Mouse (Mus musculus) ES-E14 (cell line): Measurements from ENCODE around the gene Odf4. TPM values are rescaled to one million over a fixed set of nuclear protein-coding genes. Genes with fewer than 3 reads are reported as not detected.
"Not testable (repeated sequence)": the region's sequence is repeated elsewhere in the genome, so short reads cannot be mapped to it uniquely, and the experiment has no call there.

ENCODE experiments used
- DNase-seq: peaks from one replicate; pipeline ENCODE4 v3.0.0-alpha.2; 2013; ENCODE audit warnings: low read depth, low spot score
- H3K27ac ChIP-seq: 2 replicates; pipeline ENCODE4 v1.5.1; 2012; ENCODE audit warnings: low read depth, mild to moderate bottlenecking, low read length, moderate library complexity, mixed read lengths; ENCODE audit not compliant: poor library complexity, insufficient read depth, severe bottlenecking
- H3K36me3 ChIP-seq: 2 replicates; pipeline ENCODE4 v1.6.1; 2012; ENCODE audit warnings: mild to moderate bottlenecking, low read length, moderate library complexity, mixed read lengths; ENCODE audit not compliant: control insufficient read depth, poor library complexity, insufficient read depth, severe bottlenecking
- H3K4me1 ChIP-seq, 2 experiments: fragments of 150-350 bp in 1 of 2; sonication (generic) in 1 of 2; 2 replicates each; pipeline ENCODE4 v1.6.1; 2012; ENCODE audit warnings: low read length in 2 of 2, mild to moderate bottlenecking in 1 of 2, mixed read lengths in 1 of 2; ENCODE audit not compliant: control insufficient read depth in 2 of 2, insufficient read depth in 2 of 2, poor library complexity in 1 of 2
- H3K4me3 ChIP-seq, 2 experiments: fragments of 150-350 bp in 1 of 2; sonication (generic) in 1 of 2; 2 replicates each; pipeline ENCODE4 v1.5.1; 2012; ENCODE audit warnings: low read length in 2 of 2, low read depth in 1 of 2, mild to moderate bottlenecking in 1 of 2, mixed read lengths in 1 of 2; ENCODE audit not compliant: insufficient read depth in 1 of 2, poor library complexity in 1 of 2, severe bottlenecking in 1 of 2
- H3K9ac ChIP-seq: 2 replicates; pipeline ENCODE4 v1.6.1; 2012; ENCODE audit warnings: low read depth, mild to moderate bottlenecking, low read length, mixed read lengths; ENCODE audit not compliant: poor library complexity, insufficient read depth, severe bottlenecking
- H3K9me3 ChIP-seq: fragments of 150-350 bp; sonication (generic); 2 replicates; pipeline ENCODE4 v1.6.1; 2012; ENCODE audit warnings: low read depth, mild to moderate bottlenecking, low read length; ENCODE audit not compliant: control insufficient read depth, insufficient read depth
- CHD2 ChIP-seq: IDR thresholded peaks from 2 replicates; pipeline ENCODE4 v1.6.1; 2014; ENCODE audit warnings: mild to moderate bottlenecking, low read depth, low read length, inconsistent platforms
- HCFC1 ChIP-seq: IDR thresholded peaks from 2 replicates; pipeline ENCODE4 v1.6.1; 2012; ENCODE audit warnings: low read length, inconsistent platforms, borderline replicate concordance; ENCODE audit not compliant: insufficient read depth
- MAFK ChIP-seq: IDR thresholded peaks from 2 replicates; pipeline ENCODE4 v1.6.1; 2014; ENCODE audit warnings: mild to moderate bottlenecking, low read depth, low read length, inconsistent platforms; ENCODE audit not compliant: insufficient read depth
- ZC3H11A ChIP-seq: IDR thresholded peaks from 2 replicates; pipeline ENCODE4 v1.6.1; 2012; ENCODE audit warnings: low read depth, mild to moderate bottlenecking, inconsistent platforms, low read length, borderline replicate concordance
- ZNF384 ChIP-seq: IDR thresholded peaks from 2 replicates; pipeline ENCODE4 v1.6.1; 2012; ENCODE audit warnings: low read depth, low read length, inconsistent platforms
- in situ Hi-C, 2 experiments: fragments of 600-800 bp; cut with MboI; formaldehyde crosslinking; loops; one replicate each; pipeline ENCODE4 v1.15.1; 2025; ENCODE audit warnings: low sequenced_read_pairs in 2 of 2, inconsistent platforms in 1 of 2; ENCODE audit not compliant: unreplicated experiment in 2 of 2
- total RNA-seq: library from RNA; depleted of rRNA; stranded (reverse); fragments of 300-350 nt; gene quantifications from 2 replicates; pipeline ENCODE4 v1.2.3, GENCODE M21; 2012

The Odf4 gene
- total RNA-seq, 1 experiment, result not detected

DNA sequence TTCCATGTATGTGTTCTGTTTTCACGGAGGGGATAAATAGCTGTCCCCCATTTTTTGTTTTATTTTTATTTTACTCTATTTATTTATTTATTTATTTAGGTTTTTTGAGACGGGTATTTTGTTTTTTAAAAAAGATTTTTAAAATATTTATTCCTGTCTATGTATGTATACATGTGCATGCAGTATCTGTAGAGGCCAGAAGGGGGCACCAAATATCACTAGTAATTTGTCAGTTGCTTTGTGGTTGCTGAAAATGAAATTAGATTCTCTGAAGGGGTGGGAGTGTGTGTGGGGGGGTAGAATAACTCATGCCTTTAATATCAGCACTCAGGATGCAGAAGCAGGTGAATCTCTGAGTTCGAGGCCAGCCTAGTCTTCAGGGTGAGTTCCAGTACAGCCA, 39.0 kb upstream of the Odf4 start:
- in situ Hi-C loops, result no loop called here
- no peak overlapping the region for H3K9ac ChIP-seq
- no peaks in the 10 kb centered on the region for H3K9me3 ChIP-seq
- no peak for DNase-seq
- no peak overlapping the region for H3K4me3 ChIP-seq
- TF ChIP-seq CHD2, result no peak
- no peak for TF ChIP-seq ZC3H11A
- TF ChIP-seq ZNF384, result no peak
- no peak for TF ChIP-seq MAFK
- no peak for TF ChIP-seq HCFC1
- H3K4me1 ChIP-seq, result peaks cover 4 to 7% of the 10 kb centered on the region in 2 experiments; a peak in 1 of 4 replicates
- H3K27ac ChIP-seq, result no peak overlapping the region
- H3K36me3 ChIP-seq, result 0 out of 2 replicates have a peak, but pooled peaks cover 4% of the 10 kb centered on the region

DNA sequence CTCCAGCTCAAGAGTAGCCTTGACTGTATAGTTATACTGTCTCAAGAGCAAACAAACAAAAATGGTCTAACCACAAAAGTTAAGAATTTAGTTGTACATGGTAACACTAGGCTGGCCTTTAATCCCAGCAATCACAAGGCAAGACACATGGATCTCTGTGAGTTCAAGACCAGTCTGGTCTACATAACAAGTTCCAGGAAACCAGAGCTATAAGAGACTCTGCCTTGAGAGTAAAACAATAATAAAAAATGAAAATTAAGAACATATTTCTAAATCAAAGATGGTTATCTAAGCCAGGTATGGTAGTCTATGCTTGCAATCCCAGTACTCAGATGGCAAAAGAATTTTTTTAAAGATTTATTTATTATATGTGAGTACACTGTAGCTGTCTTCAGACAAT, 38.2 kb upstream of the Odf4 start:
- Histone ChIP-seq H3K36me3 (0 out of 2 replicates have a peak, but pooled peaks cover 3% of the 10 kb centered on the region), H3K27ac (no peak overlapping the region), H3K4me3 (no peak overlapping the region), H3K9me3 (no peaks in the 10 kb centered on the region), H3K4me1 (peaks cover 4 to 6% of the 10 kb centered on the region in 2 experiments; a peak in 1 of 4 replicates), H3K9ac (no peak overlapping the region)
- in situ Hi-C loops, result no loop called here
- no peak for DNase-seq
- TF ChIP-seq ZNF384, result no peak
- TF ChIP-seq HCFC1, result no peak
- TF ChIP-seq CHD2, result no peak
- no peak for TF ChIP-seq MAFK
- no peak for TF ChIP-seq ZC3H11A

DNA sequence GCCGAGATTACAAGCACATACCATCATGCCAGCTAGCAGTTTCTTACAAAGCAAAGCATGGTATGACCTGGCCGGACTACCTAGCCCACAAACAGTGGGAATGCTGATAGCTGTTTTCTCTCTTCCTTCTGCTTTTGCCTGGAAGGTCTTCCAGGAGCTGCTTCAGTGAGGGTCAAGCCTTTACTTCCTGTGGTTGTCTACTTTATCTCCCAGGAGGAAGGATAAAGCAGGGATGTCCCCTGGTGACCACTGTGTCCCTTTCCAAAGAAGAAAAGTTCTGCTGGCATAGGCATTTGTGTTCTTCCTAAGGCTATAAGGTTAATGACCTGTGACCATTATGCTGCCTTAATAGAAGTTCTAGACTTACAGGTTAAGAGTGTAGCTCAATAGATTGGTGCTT, 36.5 kb upstream of the Odf4 start:
- H3K4me3 ChIP-seq, result no peak overlapping the region
- peaks cover 4% of the 10 kb centered on the region in 2 experiments; a peak in 1 of 4 replicates for H3K4me1 ChIP-seq
- DNase-seq, result no peak
- H3K36me3 ChIP-seq, result no peaks in the 10 kb centered on the region
- H3K9ac ChIP-seq, result no peak overlapping the region
- in situ Hi-C loops, result no loop called here
- TF ChIP-seq CHD2 (no peak), HCFC1 (no peak), ZC3H11A (no peak), ZNF384 (no peak), MAFK (no peak)
- no peak overlapping the region for H3K27ac ChIP-seq
- H3K9me3 ChIP-seq, result no peaks in the 10 kb centered on the region

DNA sequence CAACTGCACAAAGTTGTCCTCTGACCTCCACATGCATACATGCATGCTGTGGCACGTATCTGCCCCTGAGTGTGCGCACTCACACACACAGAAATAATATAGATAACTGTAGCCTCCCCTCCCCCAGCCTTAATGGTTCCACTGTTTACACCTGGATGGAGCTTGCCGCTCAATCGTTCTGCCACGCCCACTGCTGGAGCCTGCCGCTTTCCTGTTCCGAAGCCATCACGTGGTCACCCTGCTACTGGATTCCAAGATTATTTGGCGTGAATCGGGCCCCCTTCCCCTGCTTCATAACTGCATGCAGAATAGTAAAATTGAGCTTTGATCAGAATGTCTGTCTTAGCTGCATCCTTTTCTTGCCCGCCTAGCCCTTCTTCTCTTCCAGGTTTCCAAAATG, 35.3 kb upstream of the Odf4 start:
- H3K9ac ChIP-seq, DNase-seq, H3K36me3 ChIP-seq, H3K4me3 ChIP-seq, H3K9me3 ChIP-seq, in situ Hi-C loops, H3K4me1 ChIP-seq, H3K27ac ChIP-seq: not testable (repeated sequence)

DNA sequence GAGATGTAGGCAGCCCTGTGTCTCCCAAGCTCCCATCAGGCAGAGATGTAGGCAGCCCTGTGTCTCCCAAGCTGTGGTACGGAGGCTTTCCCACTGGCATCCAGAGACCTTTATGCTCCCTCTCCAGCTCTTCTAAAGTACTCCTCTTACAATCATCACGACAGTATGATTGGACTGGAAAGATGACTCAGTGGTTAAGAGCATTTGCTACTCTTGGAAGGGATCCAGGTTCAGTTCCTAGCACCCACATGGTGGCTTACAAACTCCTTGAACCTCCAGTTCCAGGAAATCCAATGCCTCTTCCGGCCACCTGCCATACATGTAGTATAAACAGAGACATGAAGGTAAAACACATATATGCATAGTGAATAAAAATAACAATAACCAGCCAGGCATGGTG, 34.7 kb upstream of the Odf4 start:
- Histone ChIP-seq H3K36me3 (no peaks in the 10 kb centered on the region), H3K9ac (no peak overlapping the region), H3K4me1 (peaks cover 8 to 11% of the 10 kb centered on the region in 2 experiments; a peak in 2 of 4 replicates), H3K4me3 (no peak overlapping the region), H3K27ac (no peak overlapping the region; the same call in 1 of the 2 replicates), H3K9me3 (no peaks in the 10 kb centered on the region)
- in situ Hi-C loops, result no loop called here
- TF ChIP-seq HCFC1 (no peak), ZC3H11A (no peak), CHD2 (no peak), ZNF384 (no peak), MAFK (no peak)
- DNase-seq, result no peak
